Mouse (Mus musculus): ENCODE measurements around the gene Scn2a. TPM values are rescaled to one million over a fixed set of nuclear protein-coding genes. Genes with fewer than 3 reads are reported as not detected.
"Not testable (repeated sequence)": the region's sequence is repeated elsewhere in the genome, so short reads cannot be mapped to it uniquely, and the experiment has no call there.

Scn2a gene
- polyA plus RNA-seq, 1 experiment from 2014 or later = 3.5 TPM

- no peaks in the 10 kb centered on the region for H3K27me3 ChIP-seq
- H3K36me3 ChIP-seq = no peaks in the 10 kb centered on the region
- H3K9ac ChIP-seq (replicated peaks) = no peak overlapping the region
- H3K4me2 ChIP-seq = no peak overlapping the region
- no peaks in the 10 kb centered on the region for H3K9me3 ChIP-seq
- H3K4me1 ChIP-seq (replicated peaks) = no peaks in the 10 kb centered on the region
- WGBS = 96% methylated on average over 3 of the region's 3 CpGs
- H3K27ac ChIP-seq = no peak overlapping the region
- ATAC-seq (ENCODE audit: insufficient number of reproducible peaks, insufficient read depth, low FRiP score, low TSS enrichment, low read depth) = no peak
- no peak overlapping the region for H3K4me3 ChIP-seq (replicated peaks)
Measured at GRCm38 (mm10) chr2:65701175-65701574, 80.6 kb downstream of the Scn2a start.

DNA sequence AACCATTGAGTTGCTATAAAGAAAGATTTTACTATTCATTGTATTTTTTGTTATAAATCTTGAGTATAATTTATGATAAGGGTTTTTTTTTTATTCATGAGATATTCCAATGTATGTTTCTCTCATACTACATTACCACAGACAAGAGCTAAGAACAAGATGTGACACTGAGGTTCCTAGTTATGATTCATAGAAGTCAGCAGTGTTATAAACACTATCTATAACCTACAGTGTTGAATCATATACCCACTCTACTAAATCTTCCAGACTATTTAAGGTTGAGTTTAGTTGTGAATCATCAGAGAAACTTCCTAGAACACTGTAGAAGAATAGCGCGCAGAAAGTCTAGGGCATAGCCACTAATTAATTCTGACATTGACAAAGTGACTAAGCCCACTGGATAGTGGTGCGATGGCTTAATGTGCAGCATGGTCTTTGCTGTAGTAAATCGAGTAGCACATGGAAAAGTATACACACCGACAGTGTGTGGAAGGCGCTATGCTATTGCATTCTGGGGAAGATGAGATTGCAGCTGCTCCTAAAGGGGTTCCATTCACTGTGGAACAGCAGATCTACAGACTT is 101.7 kb downstream of the Scn2a start:
- no peaks in the 10 kb centered on the region for H3K27me3 ChIP-seq
- H3K9me3 ChIP-seq = no peaks in the 10 kb centered on the region
- no peak for ATAC-seq (ENCODE audit: insufficient number of reproducible peaks, insufficient read depth, low FRiP score, low TSS enrichment, low read depth)
- H3K27ac ChIP-seq = no peak overlapping the region
- H3K36me3 ChIP-seq = no peaks in the 10 kb centered on the region
- H3K4me3 ChIP-seq (replicated peaks) = no peak overlapping the region
- no peaks in the 10 kb centered on the region for H3K4me1 ChIP-seq (replicated peaks)
- H3K4me2 ChIP-seq = no peak overlapping the region
- no peak overlapping the region for H3K9ac ChIP-seq (replicated peaks)
- WGBS = 86% methylated on average over 6 of the region's 6 CpGs

DNA sequence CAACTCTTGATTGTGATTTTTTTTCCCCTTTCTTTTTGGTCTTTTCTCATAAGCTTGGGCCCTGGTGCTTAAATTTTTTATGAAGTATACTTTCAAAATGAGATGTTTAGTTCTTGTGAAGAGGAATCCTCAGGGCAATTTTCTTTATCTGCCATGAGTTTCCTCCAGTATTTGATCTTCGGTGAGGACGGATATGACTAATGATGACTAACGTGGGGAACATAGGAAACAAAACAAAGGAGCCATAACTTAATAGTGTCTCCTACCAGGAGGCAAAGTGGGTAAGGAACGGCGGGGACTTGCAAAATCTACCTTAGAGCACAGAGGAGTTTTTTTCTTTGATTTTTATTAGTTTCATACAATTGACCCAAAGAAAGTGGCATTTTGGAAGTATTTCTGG is 124.8 kb downstream of the Scn2a start:
- Histone ChIP-seq H3K9ac (replicated peaks) (no peak overlapping the region), H3K4me1 (replicated peaks) (no peaks in the 10 kb centered on the region), H3K27me3 (no peaks in the 10 kb centered on the region), H3K27ac (no peak overlapping the region), H3K4me3 (replicated peaks) (no peak overlapping the region), H3K36me3 (no peaks in the 10 kb centered on the region), H3K4me2 (no peak overlapping the region), H3K9me3 (no peaks in the 10 kb centered on the region)
- ATAC-seq (ENCODE audit: insufficient number of reproducible peaks, insufficient read depth, low FRiP score, low TSS enrichment, low read depth) = no peak
- 81% methylated on average over 5 of the region's 5 CpGs for WGBS

DNA sequence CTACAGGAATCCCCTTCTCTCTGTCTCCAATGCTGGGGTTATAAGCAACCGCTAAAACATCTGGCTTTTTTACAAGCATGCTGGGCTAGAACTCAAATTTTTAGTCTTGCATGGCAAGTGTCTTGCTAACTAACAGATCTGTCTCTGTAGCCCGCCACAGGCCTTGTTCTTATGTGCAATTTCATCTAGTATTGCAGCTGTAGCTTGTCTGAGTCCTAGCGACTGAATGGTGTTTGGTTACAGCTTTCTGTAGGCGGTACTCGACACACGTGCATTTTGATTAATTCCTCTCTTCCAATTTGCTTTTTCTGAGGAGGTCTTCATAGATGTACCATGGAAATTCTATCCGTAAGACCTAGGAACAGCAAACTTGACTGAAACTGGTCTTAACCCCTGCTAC is 161.9 kb downstream of the Scn2a start:
- H3K27ac ChIP-seq = no peak overlapping the region
- 32% methylated on average over 7 of the region's 7 CpGs for WGBS
- H3K36me3 ChIP-seq = no peaks in the 10 kb centered on the region

GRCm38 (mm10) chr2:65783392-65783791 is 162.8 kb downstream of the Scn2a start:
- Histone ChIP-seq H3K4me2 (no peak overlapping the region), H3K4me1 (replicated peaks) (no peaks in the 10 kb centered on the region), H3K36me3 (no peaks in the 10 kb centered on the region), H3K9ac (replicated peaks) (no peak overlapping the region), H3K27me3 (no peaks in the 10 kb centered on the region), H3K9me3 (no peaks in the 10 kb centered on the region), H3K4me3 (replicated peaks) (no peak overlapping the region), H3K27ac (no peak overlapping the region)
- ATAC-seq (ENCODE audit: insufficient number of reproducible peaks, insufficient read depth, low FRiP score, low TSS enrichment, low read depth) = no peak
- 37% methylated on average over 2 of the region's 2 CpGs for WGBS

More for the DNA sequence above, 161.9 kb downstream of the Scn2a start:
- Histone ChIP-seq H3K27me3 (no peaks in the 10 kb centered on the region), H3K4me1 (replicated peaks) (no peaks in the 10 kb centered on the region), H3K4me2 (no peak overlapping the region), H3K9ac (replicated peaks) (no peak overlapping the region), H3K9me3 (no peaks in the 10 kb centered on the region), H3K4me3 (replicated peaks) (no peak overlapping the region)
- ATAC-seq (ENCODE audit: insufficient number of reproducible peaks, insufficient read depth, low FRiP score, low TSS enrichment, low read depth) = no peak

GRCm38 (mm10) chr2:65792516-65792915 is 171.9 kb downstream of the Scn2a start:
- ATAC-seq (ENCODE audit: insufficient number of reproducible peaks, insufficient read depth, low FRiP score, low TSS enrichment, low read depth) = no peak

GRCm38 (mm10) chr2:65793593-65793992 is 173.0 kb downstream of the Scn2a start:
- no peak overlapping the region for H3K4me2 ChIP-seq
- 0 out of 2 replicates have a peak, but pooled peaks cover 9% of the 10 kb centered on the region for H3K4me1 ChIP-seq (replicated peaks)
- H3K36me3 ChIP-seq = peaks cover 4% of the 10 kb centered on the region; the same call in 1 of the 2 replicates
- no peaks in the 10 kb centered on the region for H3K27me3 ChIP-seq
- H3K9ac ChIP-seq (replicated peaks) = no peak overlapping the region
- H3K4me3 ChIP-seq (replicated peaks) = no peak overlapping the region
- ATAC-seq (ENCODE audit: insufficient number of reproducible peaks, insufficient read depth, low FRiP score, low TSS enrichment, low read depth) = no peak
- H3K27ac ChIP-seq = 0 out of 2 replicates have a peak overlapping the region, but pooled peaks have one; percentile 51
- H3K9me3 ChIP-seq = peaks cover 24% of the 10 kb centered on the region
- 68% methylated on average over 2 of the region's 2 CpGs for WGBS

More at GRCm38 (mm10) chr2:65792516-65792915, 171.9 kb downstream of the Scn2a start:
- H3K4me1 ChIP-seq (replicated peaks) = 0 out of 2 replicates have a peak, but pooled peaks cover 9% of the 10 kb centered on the region
- peaks cover 24% of the 10 kb centered on the region for H3K9me3 ChIP-seq
- peaks cover 4% of the 10 kb centered on the region; the same call in 1 of the 2 replicates for H3K36me3 ChIP-seq
- H3K4me2 ChIP-seq = no peak overlapping the region
- H3K4me3 ChIP-seq (replicated peaks) = no peak overlapping the region
- WGBS = 26% methylated on average over 3 of the region's 3 CpGs
- H3K9ac ChIP-seq (replicated peaks) = no peak overlapping the region
- no peak overlapping the region for H3K27ac ChIP-seq
- no peaks in the 10 kb centered on the region for H3K27me3 ChIP-seq

DNA sequence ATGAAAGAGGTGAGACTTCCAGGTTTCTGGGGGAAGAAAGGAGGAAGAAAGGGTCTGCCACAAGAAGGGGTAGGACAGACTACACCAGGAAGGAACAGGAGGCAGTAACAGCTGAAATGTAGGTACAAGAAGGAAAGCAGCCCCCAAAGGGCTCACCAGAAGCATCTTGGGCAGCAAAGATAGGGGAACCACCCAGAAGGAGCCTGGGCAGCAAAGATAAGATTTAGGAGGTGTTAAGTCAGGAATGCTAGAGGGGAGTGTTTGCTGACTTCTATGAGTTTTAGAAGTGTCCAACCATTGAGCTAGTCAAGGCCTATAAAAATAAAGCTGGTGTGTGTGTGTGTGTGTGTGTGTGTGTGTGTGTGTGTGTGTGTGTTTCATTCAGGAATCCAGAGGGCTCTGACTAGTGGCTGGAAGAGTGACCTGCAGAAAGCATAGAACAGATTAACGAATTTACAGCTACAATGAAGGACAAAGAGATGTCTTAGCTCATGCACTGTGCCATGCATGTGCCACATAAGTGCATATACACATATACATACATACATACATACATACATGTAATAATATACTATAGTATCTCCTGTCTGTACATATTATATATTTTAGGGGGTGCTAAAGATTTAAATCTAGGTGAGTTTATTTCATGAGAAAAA is 180.6 kb downstream of the Scn2a start:
- H3K27me3 ChIP-seq = no peaks in the 10 kb centered on the region
- no peak; the same call in 1 of the 2 replicates for ATAC-seq (ENCODE audit: insufficient number of reproducible peaks, insufficient read depth, low FRiP score, low TSS enrichment, low read depth)
- no peak overlapping the region for H3K4me3 ChIP-seq (replicated peaks)
- H3K9ac ChIP-seq (replicated peaks) = no peak overlapping the region
- H3K27ac ChIP-seq = no peak overlapping the region
- peaks cover 9% of the 10 kb centered on the region for H3K9me3 ChIP-seq
- peaks cover 4% of the 10 kb centered on the region; the same call in 1 of the 2 replicates for H3K36me3 ChIP-seq
- H3K4me2 ChIP-seq = no peak overlapping the region
- no peaks in the 10 kb centered on the region for H3K4me1 ChIP-seq (replicated peaks)
- WGBS = 67% methylated on average over 1 of the region's 1 CpGs

GRCm38 (mm10) chr2:65806556-65806955 is 186.0 kb downstream of the Scn2a start:
- Histone ChIP-seq H3K36me3 (no peaks in the 10 kb centered on the region), H3K27ac (no peak overlapping the region), H3K4me2 (no peak overlapping the region), H3K4me3 (replicated peaks) (no peak overlapping the region), H3K4me1 (replicated peaks) (no peaks in the 10 kb centered on the region), H3K9ac (replicated peaks) (no peak overlapping the region), H3K9me3 (no peaks in the 10 kb centered on the region), H3K27me3 (no peaks in the 10 kb centered on the region)
- no peak for ATAC-seq (ENCODE audit: insufficient number of reproducible peaks, insufficient read depth, low FRiP score, low TSS enrichment, low read depth)
- 88% methylated on average over 6 of the region's 6 CpGs for WGBS

DNA sequence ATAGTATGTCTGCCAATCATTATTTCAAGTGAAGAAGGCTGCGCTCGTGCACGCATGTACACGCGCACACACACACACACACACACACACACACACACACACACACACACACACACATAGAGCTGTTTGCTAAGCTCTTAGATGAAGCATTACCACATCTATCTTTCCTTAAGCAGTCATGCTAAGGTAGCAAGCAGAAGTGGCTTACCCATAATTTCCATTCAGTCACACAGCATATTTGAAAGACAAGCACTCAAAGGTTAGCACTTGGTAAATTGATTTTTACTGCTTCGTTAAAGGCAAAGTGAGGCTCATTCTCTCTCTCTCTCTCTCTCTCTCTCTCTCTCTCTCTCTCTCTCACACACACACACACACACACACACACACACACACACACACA is 190.6 kb downstream of the Scn2a start:
- H3K27me3 ChIP-seq; ATAC-seq (ENCODE audit: insufficient number of reproducible peaks, insufficient read depth, low FRiP score, low TSS enrichment, low read depth); H3K4me2 ChIP-seq; H3K4me1 ChIP-seq (replicated peaks); H3K27ac ChIP-seq; H3K4me3 ChIP-seq (replicated peaks); H3K9ac ChIP-seq (replicated peaks); H3K9me3 ChIP-seq; H3K36me3 ChIP-seq: not testable (repeated sequence)
- 80% methylated on average over 6 of the region's 6 CpGs for WGBS

Measured in limb, embryonic 12.5 days (tissue).